Mouse (Mus musculus): ENCODE measurements around the gene Vangl2.

GRCm38 (mm10) chr1:172016660-172017516 lies 11.4 kb downstream of the Vangl2 start:
- TF ChIP-seq CTCF (IDR thresholded peaks at IDR 0.05; ENCODE audit: extremely low read depth, insufficient read depth, low read length) (no peak), POLR2A (IDR thresholded peaks at IDR 0.05; ENCODE audit: extremely low read depth, insufficient read depth, low read length) (no peak)

Data from cortical plate, adult 2 months (tissue).